Mouse (Mus musculus) intestine, embryonic 14.5 days (tissue): Measurements from ENCODE around the gene Hip1r. TPM values are rescaled to one million over a fixed set of nuclear protein-coding genes. Genes with fewer than 3 reads are reported as not detected.

Experiments used
- ATAC-seq: fragments of 200-750 bp; cut with Nextera tagmentation; replicated peaks from 2 replicates; pipeline ENCODE4 v1.8.0; 2017; ENCODE audit warnings: low read depth, moderate number of reproducible peaks, moderate TSS enrichment, moderate library complexity; ENCODE audit not compliant: low FRiP score, low TSS enrichment
- DNase-seq: peaks from one replicate; pipeline ENCODE4 v3.0.0-alpha.2; 2018; ENCODE audit warnings: low spot score
- H3K27ac ChIP-seq: fragments of 300-500 bp; sonication (generic); 2 replicates; pipeline ENCODE4 v1.5.1; 2014; ENCODE audit warnings: low read depth, mild to moderate bottlenecking, control low read depth
- H3K27me3 ChIP-seq: fragments of 300-500 bp; sonication (generic); replicated peaks from 2 replicates; pipeline ENCODE4 v1.6.1; 2014; ENCODE audit warnings: low read length, control low read depth; ENCODE audit not compliant: control insufficient read depth, insufficient read depth
- H3K36me3 ChIP-seq: fragments of 300-500 bp; sonication (generic); 2 replicates; pipeline ENCODE4 v1.6.1; 2014; ENCODE audit warnings: low read length, control low read depth; ENCODE audit not compliant: control insufficient read depth, insufficient read depth
- H3K4me1 ChIP-seq: fragments of 300-500 bp; sonication (generic); replicated peaks from 2 replicates; pipeline ENCODE4 v1.6.1; 2014; ENCODE audit warnings: low read length, control low read depth, mixed read lengths; ENCODE audit not compliant: control insufficient read depth, insufficient read depth
- H3K4me2 ChIP-seq: fragments of 300-500 bp; sonication (generic); 2 replicates; pipeline ENCODE4 v1.6.1; 2014; ENCODE audit warnings: low read length
- H3K4me3 ChIP-seq: fragments of 300-500 bp; sonication (generic); 2 replicates; pipeline ENCODE4 v1.5.1; 2014; ENCODE audit warnings: low read depth, low read length, control low read depth, mixed read lengths
- H3K9ac ChIP-seq: fragments of 300-500 bp; sonication (generic); 2 replicates; pipeline ENCODE4 v1.6.1; 2014; ENCODE audit warnings: mild to moderate bottlenecking, low read length
- H3K9me3 ChIP-seq: fragments of 300-500 bp; sonication (generic); 2 replicates; pipeline ENCODE4 v1.6.1; 2016; ENCODE audit warnings: low read length, control low read depth; ENCODE audit not compliant: control insufficient read depth
- whole genome bisulfite sequencing: fragments of 180-500 bp; shearing (Covaris S2); extraction: QIAGEN DNeasy Blood & Tissue Kit; methylation state at CpG from one replicate; pipeline ENCODE4 v1.1.7; 2014; 5-methylcytosine and 5-hydroxymethylcytosine counted together
- polyA plus RNA-seq: library from polyadenylated mRNA; unstranded; fragments of >200 nt; fragmentation: Nextera tagmentation; extraction: Ambion mirVana; gene quantifications from 2 replicates; pipeline ENCODE4 v1.2.1, GENCODE M21; 2014

Hip1r gene
- polyA plus RNA-seq, 1 experiment from 2014 or later = 17.5 TPM

- H3K9ac ChIP-seq = no peak overlapping the region
- 69% methylated on average over 19 of the region's 19 CpGs for WGBS
These were observed 54.5 kb downstream of the Hip1r start for GRCm38 (mm10) chr5:124027702-124028470.

GRCm38 (mm10) chr5:124028680-124029079, 55.3 kb downstream of the Hip1r start:
- DNase-seq (no peak), ATAC-seq (no peak)
- Histone ChIP-seq H3K4me2 (no peak overlapping the region), H3K4me3 (no peak overlapping the region), H3K9ac (no peak overlapping the region), H3K9me3 (no peaks in the 10 kb centered on the region), H3K27ac (no peak overlapping the region), H3K4me1 (peaks cover 30% of the 10 kb centered on the region), H3K36me3 (no peaks in the 10 kb centered on the region), H3K27me3 (no peaks in the 10 kb centered on the region)
- 73% methylated on average over 7 of the region's 7 CpGs for WGBS

More at GRCm38 (mm10) chr5:124027702-124028470, 54.5 kb downstream of the Hip1r start:
- no peaks in the 10 kb centered on the region for H3K27me3 ChIP-seq
- no peaks in the 10 kb centered on the region for H3K36me3 ChIP-seq
- H3K4me2 ChIP-seq = no peak overlapping the region
- H3K4me1 ChIP-seq = peaks cover 30% of the 10 kb centered on the region
- no peaks in the 10 kb centered on the region for H3K9me3 ChIP-seq
- DNase-seq (no peak), ATAC-seq (no peak)
- H3K27ac ChIP-seq = no peak overlapping the region
- H3K4me3 ChIP-seq = no peak overlapping the region; the same call in 1 of the 2 replicates

- Histone ChIP-seq H3K9ac (no peak overlapping the region), H3K4me2 (0 out of 2 replicates have a peak overlapping the region, but pooled peaks have one; percentile 90), H3K4me3 (no peak overlapping the region), H3K27ac (no peak overlapping the region), H3K36me3 (no peaks in the 10 kb centered on the region), H3K4me1 (peaks cover 30% of the 10 kb centered on the region), H3K27me3 (no peaks in the 10 kb centered on the region), H3K9me3 (no peaks in the 10 kb centered on the region)
- ATAC-seq = no peak
- WGBS = 79% methylated on average over 19 of the region's 19 CpGs
- DNase-seq = no peak
These were observed 56.0 kb downstream of the Hip1r start for GRCm38 (mm10) chr5:124029220-124030035.

GRCm38 (mm10) chr5:124030386-124031067, 57.1 kb downstream of the Hip1r start:
- Histone ChIP-seq H3K4me3 (peak overlapping the region; percentile 87), H3K27me3 (no peaks in the 10 kb centered on the region), H3K9ac (peak overlapping the region; percentile 95), H3K27ac (0 out of 2 replicates have a peak overlapping the region, but pooled peaks have one; percentile 85), H3K36me3 (no peaks in the 10 kb centered on the region), H3K9me3 (no peaks in the 10 kb centered on the region), H3K4me2 (peak overlapping the region; percentile 90), H3K4me1 (peaks cover 30% of the 10 kb centered on the region)
- no peak for DNase-seq
- 50% methylated on average over 12 of the region's 12 CpGs for WGBS
- no peak for ATAC-seq

- ATAC-seq = no peak
- Histone ChIP-seq H3K27me3 (no peaks in the 10 kb centered on the region), H3K4me3 (peak overlapping the region; percentile 87), H3K4me1 (peaks cover 29% of the 10 kb centered on the region), H3K4me2 (peak overlapping the region; percentile 90), H3K27ac (peak overlapping the region; percentile 85), H3K9me3 (no peaks in the 10 kb centered on the region), H3K9ac (peak overlapping the region; percentile 95), H3K36me3 (no peaks in the 10 kb centered on the region)
- DNase-seq = peak; percentile 69
- 1% methylated on average over 25 of the region's 26 CpGs for WGBS
These were observed 57.9 kb downstream of the Hip1r start for GRCm38 (mm10) chr5:124031068-124031955.

- peaks cover 24% of the 10 kb centered on the region for H3K4me1 ChIP-seq
- under 1% methylated on average over 52 of the region's 52 CpGs for WGBS
- H3K9ac ChIP-seq = peak within 1 kb of the TSS; percentile 95
- H3K9me3 ChIP-seq = no peaks in the 10 kb centered on the region
- H3K4me3 ChIP-seq = peak within 1 kb of the TSS; percentile 87
- H3K36me3 ChIP-seq = no peaks in the 10 kb centered on the region
- DNase-seq = peak; percentile 98
- no peaks in the 10 kb centered on the region for H3K27me3 ChIP-seq
- H3K27ac ChIP-seq = peak within 1 kb of the TSS; percentile 85
- peak within 1 kb of the TSS; percentile 90 for H3K4me2 ChIP-seq
- peak; percentile 88 for ATAC-seq
These were observed 58.6 kb downstream of the Hip1r start, which contains the start of gene Vps37b for GRCm38 (mm10) chr5:124032001-124032508. Gene Vps37b (minus strand): TSS chr5:124032270.

- no peak for DNase-seq
- 79% methylated on average over 11 of the region's 11 CpGs for WGBS
These were observed 61.0 kb downstream of the Hip1r start for GRCm38 (mm10) chr5:124034471-124034870.

More at GRCm38 (mm10) chr5:124034471-124034870, 61.0 kb downstream of the Hip1r start:
- no peak overlapping the region for H3K27ac ChIP-seq
- no peaks in the 10 kb centered on the region for H3K36me3 ChIP-seq
- no peaks in the 10 kb centered on the region for H3K27me3 ChIP-seq
- ATAC-seq = no peak
- no peaks in the 10 kb centered on the region for H3K9me3 ChIP-seq
- H3K4me3 ChIP-seq = no peak overlapping the region
- peaks cover 10% of the 10 kb centered on the region; the same call in 1 of the 2 replicates for H3K4me1 ChIP-seq
- H3K9ac ChIP-seq = no peak overlapping the region
- H3K4me2 ChIP-seq = no peak overlapping the region
